Mouse (Mus musculus) lung, embryonic 14.5 days (tissue): ENCODE measurements around the gene Fgd4. TPM values are rescaled to one million over a fixed set of nuclear protein-coding genes. Genes with fewer than 3 reads are reported as not detected.

Experiments
- ATAC-seq: fragments of 200-750 bp; cut with Nextera tagmentation; 2 replicates; pipeline ENCODE4 v1.8.0; 2017; ENCODE audit warnings: mild to moderate bottlenecking, moderate TSS enrichment, moderate library complexity; ENCODE audit not compliant: insufficient read depth
- DNase-seq: peaks from one replicate; pipeline ENCODE4 v3.0.0-alpha.2; 2015
- H3K27ac ChIP-seq: fragments of 300-500 bp; sonication (generic); 2 replicates; pipeline ENCODE4 v1.5.1; 2014; ENCODE audit warnings: low read depth, mild to moderate bottlenecking, moderate library complexity
- H3K27me3 ChIP-seq: fragments of 300-500 bp; sonication (generic); 2 replicates; pipeline ENCODE4 v1.6.1; 2014; ENCODE audit warnings: low read length, control low read depth; ENCODE audit not compliant: insufficient read depth
- H3K36me3 ChIP-seq: fragments of 300-500 bp; sonication (generic); 2 replicates; pipeline ENCODE4 v1.6.1; 2014; ENCODE audit warnings: control low read depth; ENCODE audit not compliant: insufficient read depth
- H3K4me1 ChIP-seq: fragments of 300-500 bp; sonication (generic); 2 replicates; pipeline ENCODE4 v1.6.1; 2014; ENCODE audit warnings: antibody characterized with exemption, control low read depth; ENCODE audit not compliant: insufficient read depth
- H3K4me2 ChIP-seq: fragments of 300-500 bp; sonication (generic); 2 replicates; pipeline ENCODE4 v1.6.1; 2014; ENCODE audit warnings: mild to moderate bottlenecking
- H3K4me3 ChIP-seq: fragments of 300-500 bp; sonication (generic); 2 replicates; pipeline ENCODE4 v1.5.1; 2014; ENCODE audit warnings: low read depth, low read length
- H3K9ac ChIP-seq: fragments of 300-500 bp; sonication (generic); 2 replicates; pipeline ENCODE4 v1.6.1; 2014
- H3K9me3 ChIP-seq: fragments of 300-500 bp; sonication (generic); 2 replicates; pipeline ENCODE4 v1.6.1; 2016; ENCODE audit warnings: low read depth, low read length, control low read depth
- CTCF ChIP-seq: IDR thresholded peaks from 2 replicates; pipeline ENCODE4 v1.5.1; 2016; ENCODE audit warnings: antibody characterized with exemption, low read depth
- WGBS: fragments of 180-500 bp; shearing (Covaris S2); extraction: QIAGEN DNeasy Blood & Tissue Kit; methylation state at CpG from one replicate; pipeline ENCODE4 v1.1.7; 2014; 5-methylcytosine and 5-hydroxymethylcytosine counted together
- polyA plus RNA-seq: library from polyadenylated mRNA; unstranded; fragments of >200 nt; fragmentation: Nextera tagmentation; extraction: Ambion mirVana; gene quantifications from 2 replicates; pipeline ENCODE4 v1.2.1, GENCODE M21; 2014

The Fgd4 gene
- polyA plus RNA-seq, 1 experiment from 2014 or later: 6.8 TPM

GRCm38 (mm10) chr16:16559878-16560531 is 40.3 kb downstream of the Fgd4 start:
- Histone ChIP-seq H3K4me2 (peak overlapping the region; percentile 36), H3K9me3 (no peaks in the 10 kb centered on the region), H3K4me3 (no peak overlapping the region; the same call in 1 of the 2 replicates), H3K9ac (no peak overlapping the region), H3K27ac (no peak overlapping the region; the same call in 1 of the 2 replicates), H3K4me1 (0 out of 2 replicates have a peak, but pooled peaks cover 3% of the 10 kb centered on the region), H3K27me3 (no peaks in the 10 kb centered on the region), H3K36me3 (no peaks in the 10 kb centered on the region)
- WGBS: 9% methylated on average over 9 of the region's 9 CpGs
- no peak for TF ChIP-seq CTCF
- peak; percentile 73 for DNase-seq
- peak; percentile 99 for ATAC-seq

GRCm38 (mm10) chr16:16559016-16559877 is 41.1 kb downstream of the Fgd4 start:
- no peak overlapping the region for H3K9ac ChIP-seq
- WGBS: 56% methylated on average over 3 of the region's 3 CpGs
- no peak overlapping the region; the same call in 1 of the 2 replicates for H3K27ac ChIP-seq

GRCm38 (mm10) chr16:16557738-16558137 is 42.6 kb downstream of the Fgd4 start:
- Histone ChIP-seq H3K27ac (no peak overlapping the region), H3K27me3 (no peaks in the 10 kb centered on the region), H3K4me3 (no peak overlapping the region), H3K36me3 (no peaks in the 10 kb centered on the region), H3K4me2 (no peak overlapping the region), H3K9ac (no peak overlapping the region), H3K9me3 (no peaks in the 10 kb centered on the region), H3K4me1 (0 out of 2 replicates have a peak, but pooled peaks cover 3% of the 10 kb centered on the region)
- no peak for ATAC-seq
- WGBS: 84% methylated on average over 4 of the region's 4 CpGs
- no peak for DNase-seq
- TF ChIP-seq CTCF: no peak

More at GRCm38 (mm10) chr16:16559016-16559877, 41.1 kb downstream of the Fgd4 start:
- 0 out of 2 replicates have a peak, but pooled peaks cover 3% of the 10 kb centered on the region for H3K4me1 ChIP-seq
- peak overlapping the region; percentile 36 for H3K4me2 ChIP-seq
- DNase-seq (no peak), ATAC-seq (no peak)
- H3K9me3 ChIP-seq: no peaks in the 10 kb centered on the region
- H3K36me3 ChIP-seq: no peaks in the 10 kb centered on the region
- no peak for TF ChIP-seq CTCF
- H3K27me3 ChIP-seq: no peaks in the 10 kb centered on the region
- no peak overlapping the region for H3K4me3 ChIP-seq

- Histone ChIP-seq H3K4me2 (no peak overlapping the region), H3K4me3 (no peak overlapping the region), H3K27ac (no peak overlapping the region), H3K9ac (no peak overlapping the region), H3K9me3 (no peaks in the 10 kb centered on the region), H3K27me3 (no peaks in the 10 kb centered on the region), H3K36me3 (no peaks in the 10 kb centered on the region), H3K4me1 (no peaks in the 10 kb centered on the region)
- 64% methylated on average over 2 of the region's 2 CpGs for WGBS
- DNase-seq: no peak
- ATAC-seq: no peak
- no peak for TF ChIP-seq CTCF
These were observed 46.3 kb downstream of the Fgd4 start for GRCm38 (mm10) chr16:16554098-16554497.

GRCm38 (mm10) chr16:16552197-16552596 is 48.2 kb downstream of the Fgd4 start:
- H3K36me3 ChIP-seq: no peaks in the 10 kb centered on the region
- no peaks in the 10 kb centered on the region for H3K9me3 ChIP-seq
- no peak for ATAC-seq

GRCm38 (mm10) chr16:16549105-16549504 is 51.2 kb downstream of the Fgd4 start:
- Histone ChIP-seq H3K36me3 (no peaks in the 10 kb centered on the region), H3K4me1 (no peaks in the 10 kb centered on the region), H3K27me3 (no peaks in the 10 kb centered on the region), H3K9me3 (no peaks in the 10 kb centered on the region), H3K9ac (no peak overlapping the region), H3K27ac (no peak overlapping the region), H3K4me3 (no peak overlapping the region), H3K4me2 (no peak overlapping the region)
- no peak for ATAC-seq
- TF ChIP-seq CTCF: no peak
- WGBS: 69% methylated on average over 2 of the region's 2 CpGs
- DNase-seq: no peak

More at GRCm38 (mm10) chr16:16552197-16552596, 48.2 kb downstream of the Fgd4 start:
- no peaks in the 10 kb centered on the region for H3K27me3 ChIP-seq
- H3K4me1 ChIP-seq: no peaks in the 10 kb centered on the region
- no peak overlapping the region for H3K4me3 ChIP-seq
- no peak for TF ChIP-seq CTCF
- H3K4me2 ChIP-seq: no peak overlapping the region
- no peak for DNase-seq
- 24% methylated on average over 2 of the region's 2 CpGs for WGBS
- no peak overlapping the region for H3K27ac ChIP-seq
- no peak overlapping the region for H3K9ac ChIP-seq

- no peak for TF ChIP-seq CTCF
- no peak for DNase-seq
- no peak overlapping the region for H3K4me3 ChIP-seq
- no peak overlapping the region for H3K27ac ChIP-seq
- no peak for ATAC-seq
- H3K9me3 ChIP-seq: no peaks in the 10 kb centered on the region
- H3K27me3 ChIP-seq: no peaks in the 10 kb centered on the region
- H3K4me1 ChIP-seq: no peaks in the 10 kb centered on the region
- no peaks in the 10 kb centered on the region for H3K36me3 ChIP-seq
- 67% methylated on average over 1 of the region's 1 CpGs for WGBS
- H3K9ac ChIP-seq: no peak overlapping the region
- no peak overlapping the region for H3K4me2 ChIP-seq
These were observed 53.7 kb downstream of the Fgd4 start for GRCm38 (mm10) chr16:16546657-16547056.
